Mouse (Mus musculus) midbrain, embryonic 10.5 days (tissue): ENCODE results near the gene Dlg4. TPM values are rescaled to one million over a fixed set of nuclear protein-coding genes. Genes with fewer than 3 reads are reported as not detected.

Source experiments
- DNase-seq: peaks from one replicate; pipeline ENCODE4 v3.0.0-alpha.2; 2017; ENCODE audit warnings: low spot score
- H3K27ac ChIP-seq: fragments of 300-500 bp; sonication (generic); replicated peaks from 2 replicates; pipeline ENCODE4 v1.5.1; 2016; ENCODE audit warnings: mild to moderate bottlenecking
- H3K27me3 ChIP-seq: fragments of 300-500 bp; sonication (generic); 2 replicates; pipeline ENCODE4 v1.6.1; 2016; ENCODE audit warnings: low read depth, mild to moderate bottlenecking; ENCODE audit not compliant: poor library complexity, severe bottlenecking
- H3K36me3 ChIP-seq: fragments of 300-500 bp; sonication (generic); 2 replicates; pipeline ENCODE4 v1.6.1; 2016; ENCODE audit warnings: mild to moderate bottlenecking, moderate library complexity
- H3K4me1 ChIP-seq: fragments of 300-500 bp; sonication (generic); 2 replicates; pipeline ENCODE4 v1.6.1; 2016
- H3K4me3 ChIP-seq: fragments of 300-500 bp; sonication (generic); 2 replicates; pipeline ENCODE4 v1.5.1; 2016; ENCODE audit warnings: mild to moderate bottlenecking, moderate library complexity
- H3K9me3 ChIP-seq: fragments of 300-500 bp; sonication (generic); replicated peaks from 2 replicates; pipeline ENCODE4 v1.6.1; 2016; ENCODE audit warnings: mild to moderate bottlenecking
- WGBS: fragments of 180-500 bp; shearing (Covaris S2); methylation state at CpG from one replicate; pipeline ENCODE4 v1.1.7; 2016; 5-methylcytosine and 5-hydroxymethylcytosine counted together
- polyA plus RNA-seq: library from polyadenylated mRNA; unstranded; fragments of >200 nt; fragmentation: Nextera tagmentation; extraction: Ambion mirVana; gene quantifications from 2 replicates; pipeline ENCODE4 v1.2.1, GENCODE M21; 2016

The Dlg4 gene
- polyA plus RNA-seq: 16.6 and 23.8 TPM in 2 replicates

DNA sequence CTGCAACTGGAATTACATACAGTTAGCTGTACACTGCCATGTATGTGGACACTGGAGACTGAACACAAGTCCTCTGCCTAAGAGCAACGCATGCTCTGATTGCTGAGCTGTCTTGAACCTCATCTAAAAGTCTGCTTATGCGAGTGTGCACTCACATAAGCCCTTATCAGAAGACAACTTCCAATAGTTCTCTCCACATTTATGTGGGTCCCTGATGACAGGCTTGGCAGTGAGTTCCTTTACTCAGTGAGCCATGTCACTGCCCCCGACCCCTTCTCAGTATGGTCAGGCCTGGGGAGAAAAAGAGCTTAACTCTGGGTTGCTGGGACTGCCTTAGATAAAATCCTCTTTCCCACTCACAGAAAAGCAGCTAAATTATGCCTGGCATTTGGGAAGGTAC lies at the start of gene Dlg4:
Dlg4 (plus strand) TSS at position 274 of the 400 bp plus-strand sequence.
- no peak for DNase-seq

GRCm38 (mm10) chr11:69968793-69969192 lies 47.9 kb upstream of the Dlg4 start:
- no peak for DNase-seq
- peaks cover 61% of the 10 kb centered on the region for H3K36me3 ChIP-seq
- no peaks in the 10 kb centered on the region for H3K9me3 ChIP-seq
- H3K27me3 ChIP-seq: peaks cover 50% of the 10 kb centered on the region
- 89% methylated on average over 4 of the region's 4 CpGs for WGBS
- peaks cover 19% of the 10 kb centered on the region for H3K4me1 ChIP-seq
- H3K27ac ChIP-seq: no peak overlapping the region
- H3K4me3 ChIP-seq: no peak overlapping the region

More for the DNA sequence above, at the start of gene Dlg4:
- peak within 1 kb of the TSS; percentile 96 for H3K27ac ChIP-seq
- peaks cover 26% of the 10 kb centered on the region for H3K36me3 ChIP-seq
- no peaks in the 10 kb centered on the region for H3K9me3 ChIP-seq
- WGBS: 65% methylated on average over 3 of the region's 3 CpGs
- peak within 1 kb of the TSS; percentile 77 for H3K4me3 ChIP-seq
- peaks cover 77% of the 10 kb centered on the region for H3K4me1 ChIP-seq
- H3K27me3 ChIP-seq: no peaks in the 10 kb centered on the region

- H3K4me1 ChIP-seq: peaks cover 16% of the 10 kb centered on the region
- no peak for DNase-seq
- peaks cover 76% of the 10 kb centered on the region for H3K36me3 ChIP-seq
- WGBS: 94% methylated on average over 6 of the region's 6 CpGs
- H3K4me3 ChIP-seq: no peak overlapping the region
- peaks cover 36% of the 10 kb centered on the region for H3K27me3 ChIP-seq
- no peaks in the 10 kb centered on the region for H3K9me3 ChIP-seq
- no peak overlapping the region for H3K27ac ChIP-seq
Measured at GRCm38 (mm10) chr11:69970222-69970621, 46.5 kb upstream of the Dlg4 start.

DNA sequence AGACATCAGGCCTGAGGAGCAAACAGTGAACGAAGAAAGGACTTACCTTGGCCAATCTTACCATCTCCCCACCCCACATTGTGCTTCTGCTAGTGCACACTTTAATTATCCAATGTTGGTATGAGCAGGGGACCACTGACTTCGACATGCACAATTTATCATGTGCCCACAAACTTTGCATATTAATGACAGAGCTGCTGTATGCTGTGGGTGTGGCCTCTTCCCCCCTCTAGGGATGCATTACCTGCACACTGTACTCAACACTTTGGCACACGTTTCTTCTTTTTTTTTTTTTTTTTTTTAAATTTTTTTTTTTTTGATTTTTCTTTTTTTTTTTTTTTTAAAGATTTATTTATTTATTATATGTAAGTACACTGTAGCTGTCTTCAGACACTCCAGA lies 46.0 kb upstream of the Dlg4 start:
- Histone ChIP-seq H3K27me3 (peaks cover 30% of the 10 kb centered on the region), H3K9me3 (no peaks in the 10 kb centered on the region), H3K4me3 (no peak overlapping the region), H3K27ac (no peak overlapping the region), H3K4me1 (peaks cover 12% of the 10 kb centered on the region), H3K36me3 (peaks cover 81% of the 10 kb centered on the region)
- DNase-seq: no peak
- 84% methylated on average over 3 of the region's 3 CpGs for WGBS

GRCm38 (mm10) chr11:69974907-69975306 lies 41.8 kb upstream of the Dlg4 start:
- peaks cover 88% of the 10 kb centered on the region for H3K36me3 ChIP-seq
- H3K4me3 ChIP-seq: no peak overlapping the region
- peaks cover 13% of the 10 kb centered on the region for H3K4me1 ChIP-seq
- no peaks in the 10 kb centered on the region for H3K27me3 ChIP-seq
- H3K9me3 ChIP-seq: no peaks in the 10 kb centered on the region
- no peak overlapping the region for H3K27ac ChIP-seq
- WGBS: 92% methylated on average over 2 of the region's 2 CpGs
- DNase-seq: no peak

GRCm38 (mm10) chr11:69976271-69976670 lies 40.5 kb upstream of the Dlg4 start:
- 87% methylated on average over 4 of the region's 4 CpGs for WGBS
- H3K27me3 ChIP-seq: no peaks in the 10 kb centered on the region
- H3K36me3 ChIP-seq: peaks cover 77% of the 10 kb centered on the region

GRCm38 (mm10) chr11:69979827-69980195 lies 36.9 kb upstream of the Dlg4 start:
- DNase-seq: no peak
- peaks cover 39% of the 10 kb centered on the region for H3K4me1 ChIP-seq
- H3K36me3 ChIP-seq: peaks cover 62% of the 10 kb centered on the region
- peak overlapping the region; percentile 99 for H3K27ac ChIP-seq
- H3K4me3 ChIP-seq: peak overlapping the region; percentile 99
- H3K27me3 ChIP-seq: no peaks in the 10 kb centered on the region
- H3K9me3 ChIP-seq: no peaks in the 10 kb centered on the region
- 4% methylated on average over 16 of the region's 16 CpGs for WGBS

More at GRCm38 (mm10) chr11:69976271-69976670, 40.5 kb upstream of the Dlg4 start:
- Histone ChIP-seq H3K4me1 (peaks cover 15% of the 10 kb centered on the region), H3K27ac (no peak overlapping the region), H3K4me3 (no peak overlapping the region), H3K9me3 (no peaks in the 10 kb centered on the region)
- no peak for DNase-seq

DNA sequence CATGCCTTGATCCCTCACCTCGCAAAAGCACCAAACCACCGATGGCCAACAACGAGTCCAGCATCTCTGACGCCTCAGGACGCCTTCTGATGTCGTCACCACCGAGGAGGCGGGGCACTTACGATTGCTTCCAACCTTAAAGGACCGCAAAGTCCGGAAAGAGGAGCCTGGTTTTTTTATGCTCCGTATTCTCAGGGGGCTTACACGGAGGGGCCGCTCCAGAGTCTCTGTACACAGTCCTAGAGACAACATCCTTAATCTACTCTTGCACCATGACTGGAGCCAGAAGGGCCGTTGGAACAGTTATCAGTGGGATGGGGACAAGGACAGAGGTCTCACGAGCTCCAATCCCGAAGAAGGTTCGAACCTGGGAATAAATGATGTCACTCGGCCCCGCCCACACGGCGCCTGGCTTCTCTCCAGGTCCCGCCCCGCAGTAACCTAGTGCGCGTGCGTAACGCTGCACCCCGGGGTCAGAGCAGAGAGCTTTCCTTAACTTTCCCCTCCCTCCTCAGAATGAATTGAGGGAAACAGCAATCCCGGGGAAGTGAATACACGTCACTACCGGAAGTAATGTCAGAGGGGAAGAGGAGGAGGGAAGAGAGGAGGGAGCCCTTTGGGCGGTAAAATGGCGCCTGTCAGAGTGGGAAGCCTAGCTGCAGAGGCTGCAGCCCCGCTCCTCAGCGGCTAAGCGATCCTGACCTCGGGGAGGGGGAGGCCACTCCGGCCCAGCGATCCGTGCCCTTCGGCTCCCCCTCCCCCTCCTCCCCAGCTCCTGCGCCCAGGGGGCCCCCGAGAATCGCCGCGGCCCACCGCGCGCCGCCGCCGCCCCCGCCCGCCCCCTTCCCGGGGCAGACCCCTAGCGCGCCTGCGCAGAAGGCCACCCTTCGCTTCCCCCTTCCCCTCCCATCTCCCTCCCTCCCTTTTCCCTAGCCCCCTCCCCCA lies 36.3 kb upstream of the Dlg4 start:
- Histone ChIP-seq H3K9me3 (no peaks in the 10 kb centered on the region), H3K36me3 (peaks cover 62% of the 10 kb centered on the region), H3K4me3 (peak overlapping the region; percentile 99), H3K27ac (peak overlapping the region; percentile 99), H3K27me3 (no peaks in the 10 kb centered on the region), H3K4me1 (peaks cover 39% of the 10 kb centered on the region)
- DNase-seq: peak; percentile 99
- WGBS: under 1% methylated on average over 53 of the region's 60 CpGs

GRCm38 (mm10) chr11:69981141-69981762 lies 35.5 kb upstream of the Dlg4 start, which contains the start of gene Ctdnep1:
TSS of gene Ctdnep1 (plus strand) at chr11:69981156.
- H3K9me3 ChIP-seq: no peaks in the 10 kb centered on the region
- peak within 1 kb of the TSS; percentile 99 for H3K27ac ChIP-seq
- peaks cover 39% of the 10 kb centered on the region for H3K4me1 ChIP-seq
- WGBS: under 1% methylated on average over 43 of the region's 43 CpGs
- no peaks in the 10 kb centered on the region for H3K27me3 ChIP-seq
- H3K4me3 ChIP-seq: peak within 1 kb of the TSS; percentile 99
- H3K36me3 ChIP-seq: peaks cover 60% of the 10 kb centered on the region
- DNase-seq: no peak

- H3K9me3 ChIP-seq: no peaks in the 10 kb centered on the region
- WGBS: 65% methylated on average over 8 of the region's 8 CpGs
Measured at GRCm38 (mm10) chr11:69982225-69982624, 34.5 kb upstream of the Dlg4 start, which contains the start of gene Elp5. TSS of gene Elp5 (minus strand) at chr11:69982517.

DNA sequence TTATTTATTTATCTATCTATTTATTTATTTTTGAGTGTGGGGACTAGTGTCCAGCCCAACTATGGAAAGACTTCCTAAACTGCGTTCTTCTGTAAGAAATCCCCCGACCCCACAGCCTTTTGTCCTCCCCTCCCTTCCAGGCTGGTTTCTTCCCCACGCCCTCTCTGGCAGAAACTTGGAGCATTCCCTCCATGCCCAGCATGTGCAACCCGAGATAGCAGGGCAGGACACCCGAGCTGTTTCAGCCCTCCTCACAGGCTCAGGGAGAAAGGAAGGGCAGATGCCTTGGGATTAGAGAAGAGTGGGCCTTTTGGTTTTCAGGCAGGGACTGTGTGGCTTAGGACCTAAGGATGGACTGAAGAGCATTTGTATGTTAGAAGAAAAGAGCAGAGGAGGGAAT lies 33.9 kb upstream of the Dlg4 start:
- whole genome bisulfite sequencing: 37% methylated on average over 5 of the region's 5 CpGs
- DNase-seq: no peak
- Histone ChIP-seq H3K4me3 (peak overlapping the region; percentile 99), H3K27me3 (no peaks in the 10 kb centered on the region), H3K36me3 (peaks cover 60% of the 10 kb centered on the region), H3K27ac (peak overlapping the region; percentile 18; the same call in 1 of the 2 replicates), H3K4me1 (peaks cover 39% of the 10 kb centered on the region), H3K9me3 (no peaks in the 10 kb centered on the region)

More at GRCm38 (mm10) chr11:69982225-69982624, 34.5 kb upstream of the Dlg4 start, which contains the start of gene Elp5:
- peaks cover 60% of the 10 kb centered on the region for H3K36me3 ChIP-seq
- H3K4me3 ChIP-seq: peak within 1 kb of the TSS; percentile 99
- H3K27ac ChIP-seq: peak within 1 kb of the TSS; percentile 99
- no peak for DNase-seq
- no peaks in the 10 kb centered on the region for H3K27me3 ChIP-seq
- peaks cover 39% of the 10 kb centered on the region for H3K4me1 ChIP-seq

- DNase-seq: no peak
- WGBS: 87% methylated on average over 4 of the region's 4 CpGs
- Histone ChIP-seq H3K27ac (0 out of 2 replicates have a peak overlapping the region, but pooled peaks have one; percentile 18), H3K36me3 (peaks cover 60% of the 10 kb centered on the region), H3K9me3 (no peaks in the 10 kb centered on the region), H3K4me3 (peak overlapping the region; percentile 99), H3K27me3 (no peaks in the 10 kb centered on the region), H3K4me1 (peaks cover 39% of the 10 kb centered on the region)
Measured at GRCm38 (mm10) chr11:69983377-69983776, 33.4 kb upstream of the Dlg4 start.
